Mouse (Mus musculus) megakaryocyte, embryonic 14.5 days (primary cell): ENCODE results near the gene Cbfa2t3.

ENCODE experiments used
- FLI1 ChIP-seq: IDR thresholded peaks from 2 replicates; pipeline ENCODE4 v1.6.1; 2012; ENCODE audit warnings: low read length, inconsistent platforms, mixed read lengths
- GATA1 ChIP-seq: IDR thresholded peaks from 3 replicates; pipeline ENCODE4 v1.6.1; 2012; ENCODE audit warnings: mixed read lengths, low read length, inconsistent platforms, borderline replicate concordance

GRCm38 (mm10) chr8:122707184-122707583 is 8.3 kb upstream of the Cbfa2t3 start:
- TF ChIP-seq FLI1 = no peak
- no peak for TF ChIP-seq GATA1
